Mouse (Mus musculus) liver, embryonic 14.5 days (tissue): ENCODE data around the gene Dlgap4. TPM values are rescaled to one million over a fixed set of nuclear protein-coding genes. Genes with fewer than 3 reads are reported as not detected.
A peak's percentile ranks its signal among the peaks of the same experiment; 100 is the strongest.

Experiments
- ATAC-seq: fragments of 200-750 bp; cut with Nextera tagmentation; 2 replicates; pipeline ENCODE4 v1.8.0; 2017; ENCODE audit warnings: moderate number of reproducible peaks, mild to moderate bottlenecking, moderate library complexity; ENCODE audit not compliant: insufficient read depth
- DNase-seq, 3 experiments: peaks; one replicate each; pipeline ENCODE4 v3.0.0-alpha.2; 2012 to 2013; ENCODE audit warnings: low read depth in 3 of 3, low spot score in 3 of 3
- H3K27ac ChIP-seq: fragments of 300-500 bp; sonication (generic); 2 replicates; pipeline ENCODE4 v1.5.1; 2014; ENCODE audit warnings: moderate library complexity, mild to moderate bottlenecking, control low read depth, inconsistent platforms
- H3K27me3 ChIP-seq: fragments of 300-500 bp; sonication (generic); 2 replicates; pipeline ENCODE4 v1.6.1; 2014; ENCODE audit warnings: mild to moderate bottlenecking, low read length, moderate library complexity; ENCODE audit not compliant: control insufficient read depth, insufficient read depth
- H3K36me3 ChIP-seq: fragments of 300-500 bp; sonication (generic); replicated peaks from 2 replicates; pipeline ENCODE4 v1.6.1; 2014; ENCODE audit warnings: low read depth; ENCODE audit not compliant: control insufficient read depth, insufficient read depth
- H3K4me1 ChIP-seq, 2 experiments: fragments of 200-500 bp in 1 of 2; fragments of 300-500 bp in 1 of 2; sonication (generic) in 1 of 2; replicated peaks; 2 replicates each; pipeline ENCODE4 v1.6.1; 2012 to 2014; ENCODE audit warnings: antibody characterized with exemption in 1 of 2, inconsistent platforms in 1 of 2, low read length in 1 of 2; ENCODE audit not compliant: control insufficient read depth in 2 of 2, insufficient read depth in 2 of 2
- H3K4me2 ChIP-seq: fragments of 300-500 bp; sonication (generic); 2 replicates; pipeline ENCODE4 v1.6.1; 2014; ENCODE audit warnings: low read depth, mild to moderate bottlenecking, control low read depth, moderate library complexity
- H3K4me3 ChIP-seq, 2 experiments: fragments of 200-500 bp in 1 of 2; fragments of 300-500 bp in 1 of 2; sonication (generic) in 1 of 2; 2 replicates each; pipeline ENCODE4 v1.5.1; 2012 to 2014; ENCODE audit warnings: low read depth in 2 of 2, low read length in 2 of 2, mild to moderate bottlenecking in 2 of 2, control low read depth in 1 of 2, inconsistent platforms in 1 of 2, moderate library complexity in 1 of 2; ENCODE audit not compliant: insufficient read depth in 1 of 2
- H3K9ac ChIP-seq: fragments of 300-500 bp; sonication (generic); replicated peaks from 2 replicates; pipeline ENCODE4 v1.6.1; 2014; ENCODE audit warnings: mild to moderate bottlenecking, control low read depth, moderate library complexity
- H3K9me3 ChIP-seq: fragments of 300-500 bp; sonication (generic); 2 replicates; pipeline ENCODE4 v1.6.1; 2016; ENCODE audit warnings: low read length, mixed read lengths; ENCODE audit not compliant: control insufficient read depth
- CTCF ChIP-seq: IDR thresholded peaks from 2 replicates; pipeline ENCODE4 v1.5.1; 2016; ENCODE audit warnings: antibody characterized with exemption, low read depth, control low read depth
- EP300 ChIP-seq: IDR thresholded peaks from 2 replicates; pipeline ENCODE4 v1.6.1; 2016; ENCODE audit warnings: antibody characterized with exemption, low read depth
- WGBS: fragments of 180-500 bp; shearing (Covaris S2); extraction: QIAGEN DNeasy Blood & Tissue Kit; methylation state at CpG from one replicate; pipeline ENCODE4 v1.1.7; 2014; ENCODE audit not compliant: insufficient replicate concordance; 5-methylcytosine and 5-hydroxymethylcytosine counted together
- polyA plus RNA-seq, 2 experiments: library from polyadenylated mRNA; depleted of rRNA in 1 of 2; stranded (reverse) in 1 of 2; unstranded in 1 of 2; fragments of >200 nt; fragmentation: Nextera tagmentation in 1 of 2; extraction: Ambion mirVana in 1 of 2; gene quantifications; 2 replicates each; pipeline versions ENCODE4 v1.2.1 to v1.2.3; 2012 to 2014

Gene Dlgap4
- polyA plus RNA-seq, 2 experiments: 6.6 to 9.7 TPM

DNA sequence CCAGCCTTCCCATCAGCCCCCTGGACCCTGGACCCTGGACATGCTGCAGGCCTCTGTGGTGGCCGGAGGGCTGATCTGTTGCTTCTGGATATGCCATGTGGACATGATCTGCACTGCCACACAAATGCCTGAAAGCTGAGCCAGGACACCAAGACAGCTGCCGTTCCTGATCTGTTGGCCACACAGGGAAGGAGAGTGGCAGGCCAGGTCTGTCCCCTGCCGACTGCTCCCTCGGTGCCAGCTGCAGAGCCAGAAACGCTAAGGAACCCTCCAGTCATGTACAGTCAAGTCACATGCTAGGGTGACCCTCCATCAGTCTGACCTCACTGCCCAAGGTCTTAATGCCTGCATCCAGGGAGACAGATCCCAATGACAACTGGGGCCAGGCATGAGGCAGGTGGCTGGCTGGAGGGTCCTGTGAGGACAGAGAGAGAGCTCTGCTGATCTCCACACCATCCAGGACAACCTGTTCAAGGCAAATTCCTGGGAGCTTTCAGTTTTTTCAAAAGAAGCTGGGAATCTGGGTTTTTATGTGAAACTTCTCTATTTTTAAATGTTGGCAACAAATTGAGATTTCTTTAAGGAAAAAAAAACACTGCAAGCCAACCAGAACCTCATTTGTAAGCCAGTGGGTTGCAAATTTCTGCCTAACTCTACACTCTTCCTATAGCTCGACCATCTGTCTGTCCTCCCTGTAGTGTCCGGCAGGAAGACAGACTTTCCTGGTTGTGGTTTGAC is 36.5 kb upstream of the Dlgap4 start:
- H3K36me3 ChIP-seq: no peaks in the 10 kb centered on the region
- ATAC-seq (no peak), DNase-seq (no peak)
- H3K4me2 ChIP-seq: no peak overlapping the region
- TF ChIP-seq EP300 (no peak), CTCF (no peak)
- no peak overlapping the region for H3K27ac ChIP-seq
- no peaks in the 10 kb centered on the region for H3K27me3 ChIP-seq
- H3K9ac ChIP-seq: no peak overlapping the region
- no peaks in the 10 kb centered on the region for H3K9me3 ChIP-seq
- H3K4me3 ChIP-seq: no peak overlapping the region
- WGBS: 57% methylated on average over 7 of the region's 7 CpGs
- H3K4me1 ChIP-seq: no peaks in the 10 kb centered on the region

DNA sequence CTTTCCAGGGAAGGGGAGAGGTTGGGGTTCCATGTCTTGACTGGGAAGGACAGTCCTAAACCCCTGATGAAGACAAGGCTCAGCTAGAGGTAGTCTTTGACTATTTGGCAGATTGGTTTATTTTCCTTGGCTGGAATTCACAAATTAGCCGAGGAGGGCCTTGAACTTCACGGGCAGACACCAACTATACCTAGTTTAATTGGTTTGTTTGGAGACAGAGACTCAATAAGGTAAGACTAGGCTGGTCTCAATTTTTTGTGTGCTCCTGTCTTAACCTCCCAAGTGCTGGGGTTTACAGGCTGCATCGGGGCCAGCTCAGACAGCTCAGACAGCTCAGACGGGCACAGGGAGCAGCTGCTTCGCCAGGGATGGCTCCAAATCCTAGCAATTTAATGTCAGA is 33.0 kb upstream of the Dlgap4 start:
- no peaks in the 10 kb centered on the region for H3K36me3 ChIP-seq
- no peak overlapping the region for H3K4me2 ChIP-seq
- no peaks in the 10 kb centered on the region for H3K4me1 ChIP-seq
- H3K9ac ChIP-seq: no peak overlapping the region
- DNase-seq (no peak), ATAC-seq (no peak)
- no peaks in the 10 kb centered on the region for H3K9me3 ChIP-seq
- WGBS: 53% methylated on average over 5 of the region's 5 CpGs
- no peaks in the 10 kb centered on the region for H3K27me3 ChIP-seq
- no peak overlapping the region for H3K27ac ChIP-seq
- no peak for TF ChIP-seq CTCF
- no peak for TF ChIP-seq EP300
- no peak overlapping the region for H3K4me3 ChIP-seq

DNA sequence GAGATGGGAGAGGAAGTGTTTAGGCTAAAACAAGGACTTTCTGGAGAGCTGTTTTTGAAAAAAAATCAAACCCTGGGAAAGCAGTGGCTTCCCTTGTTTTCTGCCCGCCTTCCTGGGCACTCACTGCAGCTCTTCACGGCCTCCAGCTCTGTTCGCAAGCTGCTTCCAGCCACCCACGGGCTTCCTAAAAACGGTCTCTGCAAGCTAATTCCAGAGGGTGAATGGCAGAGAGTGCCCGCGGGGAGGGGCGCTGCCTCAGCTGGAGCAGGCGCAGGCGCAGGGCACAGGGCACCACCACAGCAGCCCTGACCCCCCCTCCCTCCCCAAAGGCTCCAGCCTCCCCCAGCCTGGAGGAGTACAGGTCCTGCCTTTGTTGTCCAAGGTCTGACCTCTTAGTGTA is 32.3 kb upstream of the Dlgap4 start:
- H3K27me3 ChIP-seq: no peaks in the 10 kb centered on the region
- DNase-seq (no peak), ATAC-seq (no peak)
- H3K4me1 ChIP-seq: no peaks in the 10 kb centered on the region
- 55% methylated on average over 10 of the region's 10 CpGs for WGBS
- H3K36me3 ChIP-seq: no peaks in the 10 kb centered on the region
- no peak overlapping the region for H3K4me3 ChIP-seq
- TF ChIP-seq EP300 (no peak), CTCF (no peak)
- H3K4me2 ChIP-seq: no peak overlapping the region
- no peak overlapping the region for H3K9ac ChIP-seq
- no peaks in the 10 kb centered on the region for H3K9me3 ChIP-seq
- H3K27ac ChIP-seq: no peak overlapping the region

GRCm38 (mm10) chr2:156582887-156583286 is 30.6 kb upstream of the Dlgap4 start:
- WGBS: 56% methylated on average over 10 of the region's 10 CpGs
- no peak for ATAC-seq
- Histone ChIP-seq H3K4me3 (no peak overlapping the region), H3K36me3 (no peaks in the 10 kb centered on the region), H3K4me1 (no peaks in the 10 kb centered on the region), H3K27ac (no peak overlapping the region), H3K27me3 (no peaks in the 10 kb centered on the region), H3K9ac (no peak overlapping the region), H3K4me2 (no peak overlapping the region), H3K9me3 (no peaks in the 10 kb centered on the region)
- DNase-seq: no peak
- no peak for TF ChIP-seq CTCF
- no peak for TF ChIP-seq EP300

DNA sequence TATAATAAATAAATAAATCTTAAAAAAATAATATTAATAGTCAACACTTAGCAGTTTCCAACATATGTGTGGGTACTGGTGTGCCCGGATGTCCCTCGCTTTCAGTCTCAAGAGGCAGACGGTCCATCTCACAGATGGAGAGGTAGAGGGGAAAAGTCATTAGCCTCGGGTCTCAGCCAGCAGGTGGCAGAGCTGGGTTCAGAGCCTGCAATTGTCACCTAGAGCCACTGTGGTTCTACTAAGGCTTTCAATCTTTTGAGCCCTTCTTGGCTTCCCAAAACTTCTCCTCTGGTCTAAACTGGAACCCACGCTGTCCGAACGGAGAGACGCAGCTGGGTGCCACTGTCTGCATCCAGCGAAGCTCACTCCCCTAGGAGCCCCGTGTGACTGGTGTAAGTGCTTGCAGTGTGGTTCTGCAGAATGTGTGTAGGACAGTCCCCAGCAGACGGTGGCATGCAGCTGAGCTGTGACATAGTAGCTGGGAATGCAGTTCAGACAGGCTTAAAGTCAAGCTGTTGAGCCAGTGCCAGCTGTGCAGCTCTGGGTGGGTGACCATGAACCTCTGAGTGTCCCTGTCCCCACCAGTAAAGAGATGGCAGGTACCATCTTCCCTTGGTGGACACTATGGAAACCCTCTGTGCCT is 29.2 kb upstream of the Dlgap4 start:
- Histone ChIP-seq H3K9me3 (no peaks in the 10 kb centered on the region), H3K4me2 (no peak overlapping the region), H3K27me3 (no peaks in the 10 kb centered on the region), H3K4me1 (no peaks in the 10 kb centered on the region), H3K36me3 (no peaks in the 10 kb centered on the region), H3K4me3 (no peak overlapping the region), H3K9ac (no peak overlapping the region), H3K27ac (no peak overlapping the region)
- WGBS: 43% methylated on average over 11 of the region's 11 CpGs
- ATAC-seq (no peak), DNase-seq (no peak)
- TF ChIP-seq CTCF (peak; percentile 52), EP300 (no peak)
